Mouse (Mus musculus) forebrain, postnatal 0 days (tissue): ENCODE data around the gene Lingo1. TPM values are rescaled to one million over a fixed set of nuclear protein-coding genes. Genes with fewer than 3 reads are reported as not detected.

Experiments
- ATAC-seq: fragments of 200-750 bp; cut with Nextera tagmentation; 2 replicates; pipeline ENCODE4 v1.8.0; 2017; ENCODE audit warnings: mild to moderate bottlenecking, moderate library complexity
- DNase-seq: peaks from one replicate; pipeline ENCODE4 v3.0.0-alpha.2; 2015
- H3K27ac ChIP-seq: fragments of 300-500 bp; sonication (generic); 2 replicates; pipeline ENCODE4 v1.5.1; 2014; ENCODE audit warnings: low read depth, mild to moderate bottlenecking, antibody characterized with exemption, low read length, moderate library complexity, mixed read lengths
- H3K27me3 ChIP-seq: fragments of 300-500 bp; sonication (generic); 2 replicates; pipeline ENCODE4 v1.6.1; 2014; ENCODE audit warnings: mild to moderate bottlenecking, low read length, mixed read lengths; ENCODE audit not compliant: insufficient read depth
- H3K36me3 ChIP-seq: fragments of 300-500 bp; sonication (generic); 2 replicates; pipeline ENCODE4 v1.6.1; 2014; ENCODE audit warnings: mild to moderate bottlenecking, moderate library complexity; ENCODE audit not compliant: insufficient read depth
- H3K4me1 ChIP-seq: fragments of 300-500 bp; sonication (generic); 2 replicates; pipeline ENCODE4 v1.6.1; 2014; ENCODE audit warnings: antibody characterized with exemption; ENCODE audit not compliant: insufficient read depth
- H3K4me2 ChIP-seq: fragments of 300-500 bp; sonication (generic); 2 replicates; pipeline ENCODE4 v1.6.1; 2014; ENCODE audit warnings: low read depth, mild to moderate bottlenecking, moderate library complexity
- H3K4me3 ChIP-seq: fragments of 300-500 bp; sonication (generic); 2 replicates; pipeline ENCODE4 v1.5.1; 2014; ENCODE audit warnings: low read depth, low read length, mixed read lengths
- H3K9ac ChIP-seq: fragments of 300-500 bp; sonication (generic); 2 replicates; pipeline ENCODE4 v1.6.1; 2014; ENCODE audit warnings: mild to moderate bottlenecking
- H3K9me3 ChIP-seq: fragments of 300-500 bp; sonication (generic); 2 replicates; pipeline ENCODE4 v1.6.1; 2016; ENCODE audit warnings: low read length
- CTCF ChIP-seq: sonication (generic); IDR thresholded peaks from 2 replicates; pipeline ENCODE4 v1.5.1; 2016; ENCODE audit warnings: antibody characterized with exemption, control low read depth, low read depth
- WGBS: fragments of 180-500 bp; shearing (Covaris S2); extraction: QIAGEN DNeasy Blood & Tissue Kit; methylation state at CpG from one replicate; pipeline ENCODE4 v1.1.7; 2014; 5-methylcytosine and 5-hydroxymethylcytosine counted together
- polyA plus RNA-seq: library from polyadenylated mRNA; unstranded; fragments of >200 nt; fragmentation: Nextera tagmentation; extraction: Ambion mirVana; gene quantifications from 2 replicates; pipeline ENCODE4 v1.2.1, GENCODE M21; 2015
- total RNA-seq: library from RNA; depleted of rRNA; stranded (reverse); fragments of >200 nt; gene quantifications from 2 replicates; pipeline ENCODE4 v1.2.3, GENCODE M21; 2014

Gene Lingo1
- total and polyA plus RNA-seq, 2 experiments from 2014 or later, result 103 to 114 TPM

GRCm38 (mm10) chr9:56612798-56613183, 183.5 kb downstream of the Lingo1 start:
- Histone ChIP-seq H3K4me1 (0 out of 2 replicates have a peak, but pooled peaks cover 4% of the 10 kb centered on the region), H3K36me3 (peaks cover 8% of the 10 kb centered on the region), H3K27me3 (no peaks in the 10 kb centered on the region; the same call in 1 of the 2 replicates), H3K27ac (no peak overlapping the region), H3K4me3 (no peak overlapping the region), H3K4me2 (no peak overlapping the region), H3K9me3 (no peaks in the 10 kb centered on the region), H3K9ac (no peak overlapping the region)
- ATAC-seq (no peak), DNase-seq (no peak)
- no peak for TF ChIP-seq CTCF
- WGBS, result 64% methylated on average over 12 of the region's 12 CpGs

GRCm38 (mm10) chr9:56611912-56612797, 184.1 kb downstream of the Lingo1 start:
- H3K27me3 ChIP-seq, result no peaks in the 10 kb centered on the region; the same call in 1 of the 2 replicates
- DNase-seq, result no peak
- H3K36me3 ChIP-seq, result peaks cover 4% of the 10 kb centered on the region
- 0 out of 2 replicates have a peak, but pooled peaks cover 4% of the 10 kb centered on the region for H3K4me1 ChIP-seq
- ATAC-seq, result no peak
- no peaks in the 10 kb centered on the region for H3K9me3 ChIP-seq
- H3K27ac ChIP-seq, result no peak overlapping the region
- H3K9ac ChIP-seq, result no peak overlapping the region
- WGBS, result 89% methylated on average over 8 of the region's 8 CpGs
- H3K4me3 ChIP-seq, result no peak overlapping the region
- TF ChIP-seq CTCF, result no peak
- no peak overlapping the region for H3K4me2 ChIP-seq

- H3K4me1 ChIP-seq, result 0 out of 2 replicates have a peak, but pooled peaks cover 4% of the 10 kb centered on the region
- DNase-seq, result no peak
- no peak overlapping the region for H3K4me2 ChIP-seq
- no peaks in the 10 kb centered on the region for H3K36me3 ChIP-seq
- WGBS, result 55% methylated on average over 6 of the region's 6 CpGs
- H3K4me3 ChIP-seq, result no peak overlapping the region
- ATAC-seq, result no peak; the same call in 1 of the 2 replicates
- H3K27ac ChIP-seq, result no peak overlapping the region
- no peaks in the 10 kb centered on the region for H3K9me3 ChIP-seq
- H3K27me3 ChIP-seq, result no peaks in the 10 kb centered on the region; the same call in 1 of the 2 replicates
- H3K9ac ChIP-seq, result no peak overlapping the region
- no peak for TF ChIP-seq CTCF
Measured at GRCm38 (mm10) chr9:56610955-56611354, 185.3 kb downstream of the Lingo1 start.

GRCm38 (mm10) chr9:56610466-56610865, 185.8 kb downstream of the Lingo1 start:
- no peak overlapping the region for H3K27ac ChIP-seq
- no peak overlapping the region for H3K9ac ChIP-seq
- TF ChIP-seq CTCF, result no peak
- H3K4me2 ChIP-seq, result no peak overlapping the region
- no peak for ATAC-seq
- no peak for DNase-seq
- H3K9me3 ChIP-seq, result no peaks in the 10 kb centered on the region
- H3K4me3 ChIP-seq, result no peak overlapping the region
- H3K27me3 ChIP-seq, result no peaks in the 10 kb centered on the region; the same call in 1 of the 2 replicates
- H3K4me1 ChIP-seq, result peaks cover 5% of the 10 kb centered on the region; the same call in 1 of the 2 replicates
- 68% methylated on average over 5 of the region's 5 CpGs for WGBS
- H3K36me3 ChIP-seq, result no peaks in the 10 kb centered on the region

GRCm38 (mm10) chr9:56609486-56609885, 186.8 kb downstream of the Lingo1 start:
- ATAC-seq, result no peak
- no peak for DNase-seq
- TF ChIP-seq CTCF, result no peak; the same call in 1 of the 2 replicates
- no peak overlapping the region for H3K27ac ChIP-seq
- WGBS, result 15% methylated on average over 5 of the region's 5 CpGs
- H3K9me3 ChIP-seq, result no peaks in the 10 kb centered on the region
- no peak overlapping the region for H3K4me3 ChIP-seq
- no peak overlapping the region for H3K9ac ChIP-seq
- peaks cover 13% of the 10 kb centered on the region for H3K4me1 ChIP-seq
- H3K4me2 ChIP-seq, result no peak overlapping the region
- H3K36me3 ChIP-seq, result no peaks in the 10 kb centered on the region
- no peaks in the 10 kb centered on the region; the same call in 1 of the 2 replicates for H3K27me3 ChIP-seq

GRCm38 (mm10) chr9:56608691-56609351, 187.4 kb downstream of the Lingo1 start:
- DNase-seq (no peak), ATAC-seq (no peak)
- no peak for TF ChIP-seq CTCF
- Histone ChIP-seq H3K27ac (no peak overlapping the region), H3K27me3 (no peaks in the 10 kb centered on the region; the same call in 1 of the 2 replicates), H3K9me3 (no peaks in the 10 kb centered on the region), H3K4me1 (peaks cover 14% of the 10 kb centered on the region), H3K36me3 (no peaks in the 10 kb centered on the region), H3K4me2 (no peak overlapping the region), H3K4me3 (no peak overlapping the region), H3K9ac (no peak overlapping the region)
- WGBS, result 27% methylated on average over 11 of the region's 11 CpGs
